Mouse (Mus musculus) left cerebral cortex, postnatal 25 days (tissue): Measurements from ENCODE around the gene Tspan7. TPM values are rescaled to one million over a fixed set of nuclear protein-coding genes. Genes with fewer than 3 reads are reported as not detected.

Experiments used
- DNase-seq, 2 experiments: peaks; one replicate each; pipeline ENCODE4 v3.0.0; 2022; ENCODE audit warnings: low spot score in 2 of 2, mixed read lengths in 1 of 2
- intact Hi-C: fragments of 180-260 bp; cut with DNase I; formaldehyde crosslinking; loops from one replicate; pipeline ENCODE4 v1.15.1; 2025
- total RNA-seq, 2 experiments: library from RNA; stranded (reverse); gene quantifications; 2 replicates each; pipeline ENCODE4 v1.2.3; 2021

Gene Tspan7
- total RNA-seq, 2 experiments from 2014 or later, result 1,390 to 1,508 TPM

DNA sequence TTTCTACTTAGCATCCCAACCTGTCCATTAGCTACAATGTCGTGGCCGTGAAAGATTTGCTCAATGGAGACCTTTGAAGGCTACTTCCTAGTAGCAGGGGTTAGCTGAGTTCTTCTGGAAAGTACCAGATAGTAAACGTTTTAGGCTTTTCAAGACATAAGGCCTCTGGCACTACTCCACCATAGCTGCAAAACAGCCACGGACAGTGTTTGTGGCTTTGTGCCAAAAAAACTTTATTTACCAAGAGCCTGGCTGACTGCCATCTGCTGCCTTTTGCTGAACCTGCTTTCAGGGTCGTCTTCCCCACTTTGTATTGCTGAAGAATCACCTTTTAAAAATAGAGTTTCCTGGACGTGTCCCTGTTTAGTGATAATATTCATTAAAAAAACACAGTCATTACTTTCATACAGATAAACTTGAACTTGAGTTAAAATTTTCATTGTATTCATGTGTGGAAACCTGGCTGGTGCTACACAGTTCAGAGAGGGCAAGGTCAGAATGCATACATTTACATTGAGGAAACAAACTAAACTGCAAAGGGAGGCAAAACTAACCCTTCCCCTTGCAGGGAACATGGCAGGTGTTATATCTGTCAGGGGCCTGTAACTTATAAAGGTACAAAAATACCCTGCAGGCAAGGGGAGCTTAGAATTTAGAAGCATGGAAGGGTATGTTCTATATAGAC lies 54.7 kb downstream of the Tspan7 start:
- no peak for DNase-seq
- intact Hi-C loops, result loop anchor here (5.0 kb wide), 1 partner anchor 47 kb away; no protein-coding TSS in a partner anchor

DNA sequence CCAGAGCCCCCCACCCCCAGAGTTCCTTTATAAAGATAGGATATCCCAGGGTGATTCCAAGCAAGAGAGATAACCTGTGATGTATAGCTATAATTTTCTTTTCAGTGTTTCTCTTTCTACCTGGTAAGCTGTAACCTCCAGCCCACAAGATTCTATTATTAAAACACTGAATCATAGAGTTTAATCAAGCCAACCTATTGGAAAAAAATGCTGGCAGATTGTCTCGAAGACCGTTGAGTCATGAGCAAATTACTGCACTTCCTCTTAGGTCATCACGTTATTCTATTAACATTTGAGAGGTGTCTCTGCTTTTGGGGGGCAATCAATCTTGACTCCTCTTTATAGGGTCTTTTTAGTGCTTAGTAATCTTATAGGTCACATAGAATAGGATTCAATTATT lies 61.9 kb downstream of the Tspan7 start:
- no peak for DNase-seq
- intact Hi-C loops, result no loop called here

DNA sequence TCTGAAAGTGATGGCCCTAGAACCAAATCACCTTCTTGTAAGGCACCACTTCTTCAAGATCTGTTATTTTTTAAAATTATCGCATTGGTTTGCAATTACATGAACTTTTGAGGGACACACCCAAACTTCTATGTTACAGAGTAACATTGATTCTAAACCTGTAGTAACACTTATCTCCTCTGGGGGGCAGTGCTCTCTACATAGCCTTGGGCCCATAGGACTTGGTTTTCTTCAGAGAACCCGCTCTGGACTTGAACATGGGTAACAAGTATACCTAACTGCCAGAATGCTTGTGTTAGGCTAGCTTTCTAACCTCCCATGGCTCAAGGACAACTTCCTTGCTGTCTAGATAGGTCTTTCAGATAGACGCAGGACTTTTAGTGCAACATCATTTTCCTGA lies 64.8 kb downstream of the Tspan7 start:
- no peak for DNase-seq
- intact Hi-C loops, result no loop called here

GRCm38 (mm10) chrX:10556899-10557298 lies 71.9 kb downstream of the Tspan7 start:
- no peak for DNase-seq
- intact Hi-C loops, result no loop called here

GRCm38 (mm10) chrX:10557596-10557995 lies 72.6 kb downstream of the Tspan7 start:
- intact Hi-C loops, result no loop called here
- no peak for DNase-seq

DNA sequence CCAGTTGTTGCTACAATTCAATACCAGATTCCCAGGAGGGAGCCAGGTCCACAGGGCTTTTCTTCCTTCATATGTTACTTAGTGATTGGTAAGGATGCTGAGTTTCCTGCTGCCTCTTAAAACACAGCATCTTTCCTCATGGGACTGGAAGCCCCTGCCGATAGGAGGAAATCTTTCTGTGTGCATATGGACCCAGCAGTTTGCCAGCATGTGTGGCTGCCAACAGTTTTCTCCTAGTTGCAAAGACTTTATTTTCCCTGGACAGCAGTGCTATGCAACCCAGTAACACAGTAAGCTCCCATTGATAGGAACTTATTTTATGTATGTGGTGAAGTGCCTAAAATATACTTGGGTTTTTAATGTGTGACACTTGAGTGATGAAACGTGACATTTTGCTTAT lies 73.7 kb downstream of the Tspan7 start:
- no peak for DNase-seq
- intact Hi-C loops, result no loop called here

DNA sequence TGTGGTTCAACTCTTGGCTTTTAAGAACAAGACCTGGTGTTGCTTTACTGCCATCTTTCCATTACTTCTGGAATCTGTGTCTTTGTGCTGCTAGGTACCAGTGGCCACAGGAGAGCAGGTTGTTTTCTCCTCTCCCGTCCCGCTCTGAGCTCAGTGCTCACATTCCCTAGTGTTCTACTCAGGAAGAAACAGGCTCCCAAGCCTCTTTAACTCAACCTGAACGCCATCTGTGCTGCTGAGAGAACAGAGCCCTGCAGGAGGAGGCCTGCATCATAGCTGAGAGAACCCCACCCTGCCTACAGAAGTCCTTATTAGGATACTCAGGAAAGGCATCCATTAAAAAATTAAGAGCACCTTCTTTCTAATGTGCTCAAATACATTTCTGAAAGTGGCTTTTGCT lies 80.9 kb downstream of the Tspan7 start:
- DNase-seq, result peak in 1 of 2 experiments; percentile 29
- intact Hi-C loops, result no loop called here

GRCm38 (mm10) chrX:10574523-10574922 lies 89.6 kb downstream of the Tspan7 start:
- intact Hi-C loops, result loop anchor here (10.0 kb wide), 1 partner anchor 340 kb away; no protein-coding TSS in a partner anchor
- DNase-seq, result peak in 1 of 2 experiments; percentile 45

GRCm38 (mm10) chrX:10575406-10575805 lies 90.4 kb downstream of the Tspan7 start:
- intact Hi-C loops, result loop anchor here (10.0 kb wide), 1 partner anchor 341 kb away; no protein-coding TSS in a partner anchor

GRCm38 (mm10) chrX:10576349-10576748 lies 91.4 kb downstream of the Tspan7 start:
- intact Hi-C loops, result loop anchor here (10.0 kb wide), 1 partner anchor 342 kb away; no protein-coding TSS in a partner anchor
- DNase-seq, result no peak

More at GRCm38 (mm10) chrX:10575406-10575805, 90.4 kb downstream of the Tspan7 start:
- no peak for DNase-seq

GRCm38 (mm10) chrX:10577356-10577755 lies 92.4 kb downstream of the Tspan7 start:
- DNase-seq, result peak; percentile 23 to 53
- intact Hi-C loops, result loop anchor here (10.0 kb wide), 1 partner anchor 343 kb away; no protein-coding TSS in a partner anchor

GRCm38 (mm10) chrX:10582731-10583130 lies 97.8 kb downstream of the Tspan7 start:
- DNase-seq, result no peak
- intact Hi-C loops, result no loop called here

- intact Hi-C loops, result no loop called here
- DNase-seq, result no peak
These were observed 107.3 kb downstream of the Tspan7 start for GRCm38 (mm10) chrX:10592244-10592643.

DNA sequence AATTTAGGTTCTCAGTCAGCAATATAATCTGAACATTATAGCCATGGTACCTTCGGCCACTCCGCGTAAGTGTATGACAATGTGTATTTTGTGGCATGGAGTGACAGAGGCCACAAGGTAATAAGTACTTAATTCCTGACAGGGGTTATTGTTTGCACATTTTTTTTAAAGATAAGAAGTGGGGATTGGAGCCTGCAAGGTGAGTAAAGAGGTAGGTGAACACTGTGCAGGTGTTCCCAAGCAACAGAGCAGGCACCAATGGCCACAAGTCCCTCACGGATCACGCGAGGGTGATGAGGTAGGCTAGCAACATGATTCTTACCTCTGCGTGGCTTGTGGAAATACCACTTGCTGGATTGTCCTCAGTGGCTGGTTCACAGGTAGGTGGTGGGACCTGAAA lies 108.6 kb downstream of the Tspan7 start:
- DNase-seq, result no peak
- intact Hi-C loops, result no loop called here

GRCm38 (mm10) chrX:10617119-10617518 lies 132.2 kb downstream of the Tspan7 start:
- intact Hi-C loops, result no loop called here
- DNase-seq, result peak in 1 of 2 experiments; percentile 13

DNA sequence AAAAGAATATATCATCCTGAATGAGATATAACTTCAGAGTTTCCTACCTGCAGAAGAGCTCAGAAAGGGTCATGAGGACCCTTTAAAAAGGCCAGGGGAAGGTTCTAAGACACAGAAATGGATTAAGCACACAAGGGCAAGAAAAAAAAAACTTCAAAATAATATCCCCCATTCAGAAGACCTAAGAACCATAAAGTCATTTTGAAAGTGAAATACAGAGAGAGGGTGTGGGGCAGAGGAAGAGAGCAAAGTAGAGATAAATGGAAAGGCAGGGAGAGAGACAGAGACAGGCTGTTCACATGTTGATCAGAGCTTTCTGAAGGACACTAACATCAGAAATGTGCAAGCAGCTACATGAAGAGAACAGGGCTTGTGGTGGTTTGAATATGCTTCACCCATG lies 156.1 kb downstream of the Tspan7 start:
- DNase-seq, result no peak
- intact Hi-C loops, result no loop called here

Other genes starting within 250 kb of the Tspan7 start
- gene Otc, start 232.9 kb upstream of the Tspan7 start, total RNA-seq, result not detected
- 100 to 1,000 TPM; 103 to 108 TPM for gene Mid1ip1, start 229.9 kb downstream of the Tspan7 start, total RNA-seq